Mouse (Mus musculus): ENCODE results near the gene Serpinf1.

GRCm38 (mm10) chr11:75467512-75468215 is 45.2 kb upstream of the Serpinf1 start:
- TF ChIP-seq CTCF (conservative IDR thresholded peaks at IDR 0.05; ENCODE audit: low read length), result no peak
- no peak for TF ChIP-seq POU5F1 (IDR thresholded peaks at IDR 0.05; ENCODE audit: borderline replicate concordance, low read length)
